In genomic region chr1:61747481-61747880, GRCm38 (mm10) we compare ENCODE assay signal across 13 mouse cellular contexts.
"Had no signal": no experiment of that assay in that cellular context is flagged by ENCODE, and none has a peak within 500 bp of the region (broad histone marks: within the 10 kb centered on the region; RNA-seq: fewer than 3 reads in every experiment).

No protein-coding gene starts in this region.

- DNase-seq: gastrocnemius, adult 2 months; gastrocnemius, postnatal 10 days; gastrocnemius, postnatal 25 days; heart, adult 18-20 months; heart, postnatal 10 days; heart, postnatal 4 days; kidney, adult 18-20 months; kidney, adult 8-10 months; kidney, postnatal 10 days; kidney, postnatal 25 days; kidney, postnatal 4 days; liver; liver, embryonic 13.5 days had no signal
